Mouse (Mus musculus): Measurements from ENCODE around the gene Rab13. TPM values are rescaled to one million over a fixed set of nuclear protein-coding genes. Genes with fewer than 3 reads are reported as not detected.

Gene Rab13
- polyA plus RNA-seq, 2 experiments, result 2.9 to 4.3 TPM

DNA sequence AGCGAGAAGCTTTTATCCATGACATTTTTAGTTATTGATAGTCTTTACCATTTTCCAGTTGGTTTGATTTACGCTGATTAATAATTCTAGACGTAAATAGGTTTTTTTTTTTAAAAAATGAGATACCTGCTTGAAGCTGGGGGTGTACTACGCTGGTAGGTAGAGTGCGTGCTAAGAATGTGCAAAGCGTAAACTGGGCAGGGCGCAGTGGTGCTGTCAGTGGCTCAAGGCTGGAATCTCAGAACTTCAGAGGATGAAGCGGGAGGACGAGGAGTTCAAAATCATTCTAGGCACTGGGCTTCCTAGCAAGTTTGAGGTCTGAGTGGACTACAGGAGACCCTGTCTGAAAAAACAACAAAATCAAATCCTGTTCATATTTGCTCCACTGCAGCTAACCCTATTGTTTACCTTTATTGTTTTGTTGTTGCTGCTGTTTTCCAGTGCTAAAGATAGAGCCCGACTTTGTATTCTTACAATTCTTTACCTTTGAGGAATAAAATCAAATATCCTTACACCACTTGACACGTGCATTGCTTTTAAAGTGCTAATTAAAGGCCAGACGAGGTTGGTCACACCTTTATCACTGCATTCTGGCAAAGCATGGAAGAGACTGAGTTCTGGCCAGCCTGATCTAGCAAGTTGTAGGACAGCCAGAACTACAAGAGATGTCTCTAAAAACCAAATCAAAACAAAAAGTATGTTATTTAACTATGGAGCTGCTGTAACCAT lies 625 bp downstream of the Rab13 start:
- ATAC-seq (ENCODE audit: insufficient read depth), result peak; percentile 46; the same call in 1 of the 2 replicates
- H3K4me3 ChIP-seq (ENCODE audit: insufficient read depth in 1 of 2, low read depth in 2 of 2, low read length in 2 of 2), result peak overlapping the region; percentile 69 to 100
- H3K27me3 ChIP-seq (ENCODE audit: control insufficient read depth, insufficient read depth, low read length), result no peaks in the 10 kb centered on the region
- H3K4me1 ChIP-seq (replicated peaks; ENCODE audit: control insufficient read depth in 2 of 2, insufficient read depth in 2 of 2, low read length in 1 of 2), result peaks cover 20 to 26% of the 10 kb centered on the region in 2 experiments
- H3K9me3 ChIP-seq (ENCODE audit: control insufficient read depth, low read length), result no peaks in the 10 kb centered on the region
- peak overlapping the region; percentile 70 for H3K9ac ChIP-seq (replicated peaks)
- WGBS (ENCODE audit: insufficient replicate concordance), result 12% methylated on average over 12 of the region's 12 CpGs
- peak overlapping the region; percentile 97 for H3K4me2 ChIP-seq (ENCODE audit: low read depth)
- H3K36me3 ChIP-seq (replicated peaks; ENCODE audit: control insufficient read depth, insufficient read depth, low read depth), result peaks cover 36% of the 10 kb centered on the region
- TF ChIP-seq CTCF (IDR thresholded peaks at IDR 0.05; ENCODE audit: low read depth) (no peak), EP300 (IDR thresholded peaks at IDR 0.05; ENCODE audit: low read depth) (no peak)
- no peak for DNase-seq (ENCODE audit: low read depth in 3 of 3, low spot score in 3 of 3)
- H3K27ac ChIP-seq, result no peak overlapping the region

DNA sequence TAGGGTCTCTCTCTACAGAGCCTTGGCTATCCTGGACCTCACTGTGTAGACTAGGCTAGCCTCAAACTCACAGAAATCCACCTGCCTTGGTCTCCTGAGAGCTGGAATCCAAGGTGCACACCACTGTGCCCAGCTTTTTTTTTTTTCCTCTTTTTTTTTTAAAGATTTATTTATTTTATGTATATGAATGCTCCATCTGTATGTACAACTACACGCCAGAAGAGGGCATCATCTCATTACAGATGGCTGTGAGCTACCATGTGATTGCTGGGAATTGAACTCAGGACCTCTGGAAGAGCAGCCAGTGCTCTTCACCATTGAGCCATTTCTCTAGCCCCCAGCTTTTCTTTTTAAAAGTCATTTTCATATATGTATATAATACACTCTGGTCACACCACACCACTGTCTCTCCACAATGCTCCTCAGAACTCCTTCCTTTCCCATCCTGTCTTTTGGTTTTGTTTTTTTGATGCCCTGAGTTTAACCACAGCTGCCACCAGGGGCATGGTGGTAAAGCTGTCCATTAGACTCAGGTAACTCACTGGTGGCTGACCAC lies 2.4 kb downstream of the Rab13 start:
- H3K4me2 ChIP-seq (ENCODE audit: low read depth), result no peak overlapping the region
- H3K4me1 ChIP-seq (replicated peaks; ENCODE audit: control insufficient read depth in 2 of 2, insufficient read depth in 2 of 2, low read length in 1 of 2), result peaks cover 24% of the 10 kb centered on the region in 2 experiments
- DNase-seq (ENCODE audit: low read depth in 3 of 3, low spot score in 3 of 3), result no peak
- no peak overlapping the region for H3K9ac ChIP-seq (replicated peaks)
- peak; percentile 40 for TF ChIP-seq CTCF (IDR thresholded peaks at IDR 0.05; ENCODE audit: low read depth)
- TF ChIP-seq EP300 (IDR thresholded peaks at IDR 0.05; ENCODE audit: low read depth), result no peak
- H3K36me3 ChIP-seq (replicated peaks; ENCODE audit: control insufficient read depth, insufficient read depth, low read depth), result peaks cover 18% of the 10 kb centered on the region
- 19% methylated on average over 1 of the region's 1 CpGs for WGBS (ENCODE audit: insufficient replicate concordance)
- no peak for ATAC-seq (ENCODE audit: insufficient read depth)
- H3K27ac ChIP-seq, result no peak overlapping the region
- no peaks in the 10 kb centered on the region for H3K27me3 ChIP-seq (ENCODE audit: control insufficient read depth, insufficient read depth, low read length)
- H3K4me3 ChIP-seq (ENCODE audit: insufficient read depth in 1 of 2, low read depth in 2 of 2, low read length in 2 of 2), result no peak overlapping the region
- no peaks in the 10 kb centered on the region for H3K9me3 ChIP-seq (ENCODE audit: control insufficient read depth, low read length)

DNA sequence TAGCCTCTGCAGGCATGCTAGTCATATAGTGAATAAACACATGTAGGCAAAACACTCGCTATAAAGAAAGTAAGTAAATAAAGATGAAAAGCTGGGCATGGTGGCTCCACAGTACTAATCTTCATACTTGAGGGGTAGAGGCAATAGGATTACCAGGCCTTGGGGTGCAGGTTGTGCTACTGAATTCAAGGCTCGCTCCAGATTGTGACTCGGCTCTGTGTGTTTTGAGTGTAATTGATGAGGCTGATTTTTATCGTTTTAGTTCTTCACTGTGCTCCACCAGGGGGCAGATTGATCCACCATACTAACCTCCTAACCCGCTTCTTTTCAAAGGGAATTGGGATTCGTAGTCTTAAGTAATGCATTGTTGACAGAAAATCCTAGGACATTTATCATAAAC lies 6.6 kb downstream of the Rab13 start:
- H3K36me3 ChIP-seq (replicated peaks; ENCODE audit: control insufficient read depth, insufficient read depth, low read depth), result no peaks in the 10 kb centered on the region
- peak overlapping the region in 1 of 2 experiments; percentile 58; a peak in 2 of 4 replicates for H3K4me3 ChIP-seq (ENCODE audit: insufficient read depth in 1 of 2, low read depth in 2 of 2, low read length in 2 of 2)
- ATAC-seq (ENCODE audit: insufficient read depth) (peak; percentile 44; the same call in 1 of the 2 replicates), DNase-seq (ENCODE audit: low read depth in 3 of 3, low spot score in 3 of 3) (peak in 1 of 3 experiments; percentile 49)
- H3K4me1 ChIP-seq (replicated peaks; ENCODE audit: control insufficient read depth in 2 of 2, insufficient read depth in 2 of 2, low read length in 1 of 2), result peaks cover 0 to 15% of the 10 kb centered on the region in 2 experiments; a peak in 3 of 4 replicates
- no peaks in the 10 kb centered on the region for H3K27me3 ChIP-seq (ENCODE audit: control insufficient read depth, insufficient read depth, low read length)
- no peaks in the 10 kb centered on the region for H3K9me3 ChIP-seq (ENCODE audit: control insufficient read depth, low read length)
- TF ChIP-seq EP300 (IDR thresholded peaks at IDR 0.05; ENCODE audit: low read depth) (no peak), CTCF (IDR thresholded peaks at IDR 0.05; ENCODE audit: low read depth) (peak; percentile 66)
- H3K27ac ChIP-seq, result no peak overlapping the region
- peak overlapping the region; percentile 85 for H3K4me2 ChIP-seq (ENCODE audit: low read depth)
- 15% methylated on average over 6 of the region's 6 CpGs for WGBS (ENCODE audit: insufficient replicate concordance)
- peak overlapping the region; percentile 65 for H3K9ac ChIP-seq (replicated peaks)

DNA sequence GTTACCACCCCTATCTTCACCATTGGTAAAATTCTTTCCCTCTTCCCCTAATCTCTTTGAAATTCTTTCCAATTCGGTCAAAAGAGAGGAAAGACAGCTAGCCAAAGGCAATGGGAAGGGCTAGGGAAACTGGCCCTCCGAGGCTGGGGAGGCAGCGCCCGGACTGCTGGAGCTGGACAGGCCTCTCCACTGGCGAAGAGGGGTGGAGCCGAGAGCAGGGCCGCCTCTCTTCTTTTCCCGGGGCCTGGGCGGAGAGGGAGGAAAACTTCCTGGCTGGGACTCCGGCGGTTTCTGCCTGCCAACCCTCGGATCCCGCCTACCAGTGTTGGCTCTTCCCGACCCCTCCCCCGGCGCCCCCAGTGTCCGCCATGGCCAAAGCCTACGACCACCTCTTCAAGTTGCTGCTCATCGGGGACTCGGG lies 7.0 kb downstream of the Rab13 start:
- no peaks in the 10 kb centered on the region for H3K9me3 ChIP-seq (ENCODE audit: control insufficient read depth, low read length)
- TF ChIP-seq CTCF (IDR thresholded peaks at IDR 0.05; ENCODE audit: low read depth) (no peak), EP300 (IDR thresholded peaks at IDR 0.05; ENCODE audit: low read depth) (no peak)
- DNase-seq (ENCODE audit: low read depth in 3 of 3, low spot score in 3 of 3), result no peak
- H3K9ac ChIP-seq (replicated peaks), result peak overlapping the region; percentile 65
- WGBS (ENCODE audit: insufficient replicate concordance), result 4% methylated on average over 19 of the region's 20 CpGs
- peak overlapping the region; percentile 85 for H3K4me2 ChIP-seq (ENCODE audit: low read depth)
- H3K4me1 ChIP-seq (replicated peaks; ENCODE audit: control insufficient read depth in 2 of 2, insufficient read depth in 2 of 2, low read length in 1 of 2), result peaks cover 0 to 15% of the 10 kb centered on the region in 2 experiments; a peak in 3 of 4 replicates
- peak overlapping the region; percentile 58 to 61 for H3K4me3 ChIP-seq (ENCODE audit: insufficient read depth in 1 of 2, low read depth in 2 of 2, low read length in 2 of 2)
- H3K27ac ChIP-seq, result no peak overlapping the region
- peak; percentile 54; the same call in 1 of the 2 replicates for ATAC-seq (ENCODE audit: insufficient read depth)
- no peaks in the 10 kb centered on the region for H3K36me3 ChIP-seq (replicated peaks; ENCODE audit: control insufficient read depth, insufficient read depth, low read depth)
- H3K27me3 ChIP-seq (ENCODE audit: control insufficient read depth, insufficient read depth, low read length), result no peaks in the 10 kb centered on the region

DNA sequence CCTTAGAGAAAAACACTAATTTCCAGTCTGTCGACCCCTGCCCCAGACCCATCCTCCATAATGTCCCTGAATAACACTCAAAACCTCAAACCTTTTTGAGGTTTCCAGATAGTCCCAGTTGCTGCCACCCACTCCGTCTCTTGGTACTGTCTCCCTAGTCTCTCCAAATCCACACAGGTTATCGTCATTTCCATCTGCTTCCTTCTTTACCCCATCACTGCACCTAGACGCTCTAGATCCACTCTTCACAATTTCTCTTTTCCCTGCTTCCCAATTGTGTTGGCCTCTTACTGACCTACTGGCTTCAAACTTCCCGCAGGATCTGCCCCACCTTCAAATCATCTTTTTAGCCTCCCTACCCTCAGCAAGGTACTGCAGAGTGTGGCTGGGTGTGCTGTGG lies 7.6 kb downstream of the Rab13 start:
- H3K27ac ChIP-seq, result no peak overlapping the region
- peak overlapping the region; percentile 65 for H3K9ac ChIP-seq (replicated peaks)
- H3K4me1 ChIP-seq (replicated peaks; ENCODE audit: control insufficient read depth in 2 of 2, insufficient read depth in 2 of 2, low read length in 1 of 2), result peaks cover 0 to 15% of the 10 kb centered on the region in 2 experiments; a peak in 3 of 4 replicates
- no peaks in the 10 kb centered on the region for H3K9me3 ChIP-seq (ENCODE audit: control insufficient read depth, low read length)
- 11% methylated on average over 5 of the region's 5 CpGs for WGBS (ENCODE audit: insufficient replicate concordance)
- H3K27me3 ChIP-seq (ENCODE audit: control insufficient read depth, insufficient read depth, low read length), result no peaks in the 10 kb centered on the region
- DNase-seq (ENCODE audit: low read depth in 3 of 3, low spot score in 3 of 3) (no peak), ATAC-seq (ENCODE audit: insufficient read depth) (no peak)
- no peaks in the 10 kb centered on the region for H3K36me3 ChIP-seq (replicated peaks; ENCODE audit: control insufficient read depth, insufficient read depth, low read depth)
- no peak for TF ChIP-seq CTCF (IDR thresholded peaks at IDR 0.05; ENCODE audit: low read depth)
- TF ChIP-seq EP300 (IDR thresholded peaks at IDR 0.05; ENCODE audit: low read depth), result no peak
- peak overlapping the region; percentile 1 to 58; a peak in 2 of 4 replicates for H3K4me3 ChIP-seq (ENCODE audit: insufficient read depth in 1 of 2, low read depth in 2 of 2, low read length in 2 of 2)
- peak overlapping the region; percentile 85 for H3K4me2 ChIP-seq (ENCODE audit: low read depth)

All from liver, embryonic 14.5 days (tissue).